Mouse (Mus musculus): ENCODE measurements around the gene Lcn6.
"Not testable (repeated sequence)": the region's sequence is repeated elsewhere in the genome, so short reads cannot be mapped to it uniquely, and the experiment has no call there.

The Lcn6 gene

GRCm38 (mm10) chr2:25703706-25704105 lies 27.1 kb downstream of the Lcn6 start:
- DNase-seq (ENCODE audit: low read depth, low spot score) = no peak

DNA sequence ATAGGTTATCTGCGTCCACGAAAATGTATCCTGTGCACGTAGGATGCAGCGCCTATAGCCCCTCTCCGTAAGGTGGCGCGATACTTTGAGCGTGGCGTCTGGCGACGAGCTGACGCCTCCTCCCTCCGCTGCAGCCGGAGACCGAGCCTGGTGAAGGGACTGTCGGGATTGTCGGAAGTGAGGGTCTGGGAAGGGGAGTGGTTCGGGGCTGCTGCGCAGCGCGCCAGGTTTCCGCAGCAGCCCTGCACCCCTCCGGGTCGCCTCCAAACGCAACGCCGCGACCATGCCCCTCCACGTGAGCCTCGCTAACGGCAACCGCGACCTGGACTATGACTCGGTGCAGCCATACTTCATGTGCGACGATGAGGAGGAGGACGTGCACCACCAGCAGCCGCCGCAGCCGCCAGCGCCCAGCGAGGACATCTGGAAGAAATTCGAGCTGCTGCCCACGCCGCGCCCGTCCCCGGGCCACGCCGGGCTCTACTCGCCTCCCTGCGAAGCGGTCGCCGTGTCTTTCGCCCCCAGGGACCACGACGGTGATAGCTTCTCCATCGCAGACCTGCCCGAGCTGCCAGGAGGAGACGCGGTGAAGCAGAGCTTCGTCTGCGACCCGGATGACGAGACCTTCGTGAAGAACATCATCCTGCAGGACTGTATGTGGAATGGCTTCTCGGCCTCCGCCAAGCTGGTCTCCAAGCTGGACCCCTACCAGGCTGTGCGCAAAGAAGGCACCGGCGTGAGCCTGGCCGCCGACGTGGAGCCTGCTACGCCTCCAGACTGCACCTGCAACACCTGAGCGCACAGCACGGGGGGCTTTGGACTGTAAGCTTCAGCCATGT lies 30.3 kb downstream of the Lcn6 start, which contains the start of gene Bmyc:
Gene Bmyc, plus strand, starts transcription at position 97 of the 839 bp plus-strand sequence.
- peak; percentile 97 for DNase-seq (ENCODE audit: low read depth, low spot score)

DNA sequence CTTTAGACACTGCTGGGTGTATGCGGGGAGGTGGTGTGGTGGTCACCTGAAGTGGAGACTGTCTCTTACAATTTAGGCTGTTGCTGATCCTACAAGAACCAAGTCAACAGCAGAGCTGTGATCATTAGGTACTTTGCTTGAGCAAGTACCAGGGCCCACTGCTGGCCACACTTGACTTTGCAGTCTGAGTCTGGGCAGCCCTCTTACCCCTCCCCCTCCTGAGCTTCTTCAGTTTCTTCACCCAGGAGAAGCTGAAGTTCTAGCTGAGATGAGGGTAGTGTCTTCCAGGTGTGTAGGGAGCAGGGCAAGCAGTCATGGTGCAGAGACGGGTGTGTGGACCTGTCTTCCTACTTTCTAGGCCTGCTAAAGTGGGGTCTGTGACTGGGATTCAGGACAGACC lies 31.5 kb downstream of the Lcn6 start:
- DNase-seq (ENCODE audit: low read depth, low spot score) = peak; percentile 85

GRCm38 (mm10) chr2:25709056-25709455 lies 32.5 kb downstream of the Lcn6 start:
- DNase-seq (ENCODE audit: low read depth, low spot score) = not testable (repeated sequence)

GRCm38 (mm10) chr2:25709791-25710190 lies 33.2 kb downstream of the Lcn6 start:
- DNase-seq (ENCODE audit: low read depth, low spot score) = peak; percentile 24

GRCm38 (mm10) chr2:25711641-25712040 lies 35.1 kb downstream of the Lcn6 start:
- DNase-seq (ENCODE audit: low read depth, low spot score) = not testable (repeated sequence)

DNA sequence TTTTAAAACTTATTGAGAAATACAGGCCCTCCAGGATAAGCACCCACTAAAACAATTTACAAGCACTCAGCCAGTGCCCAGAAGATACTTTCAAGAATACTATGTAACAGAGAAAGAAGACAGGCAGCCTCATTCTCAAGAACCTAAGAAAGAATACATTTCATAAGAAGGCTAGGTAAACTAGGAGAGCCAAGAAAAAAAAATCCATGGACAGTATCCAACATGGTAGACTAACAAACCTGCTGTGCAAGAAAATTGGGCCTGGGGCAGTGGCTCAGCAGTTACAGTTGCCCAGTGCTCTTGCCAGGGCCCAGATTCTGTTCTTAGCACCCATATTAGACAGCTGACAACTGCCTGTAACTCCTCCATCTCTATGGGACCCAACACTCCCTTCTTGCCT lies 40.6 kb downstream of the Lcn6 start:
- no peak for DNase-seq (ENCODE audit: low read depth, low spot score)
